Mouse (Mus musculus) brain, embryonic 14.5 days (tissue): ENCODE measurements around the gene Zzef1.

Source experiments
- CTCF ChIP-seq: fragments of 200-500 bp; IDR thresholded peaks from 2 replicates; pipeline ENCODE4 v1.5.1; 2012; ENCODE audit warnings: inconsistent platforms, mild to moderate bottlenecking, moderate library complexity, borderline replicate concordance; ENCODE audit not compliant: insufficient read depth, insufficient read length; ENCODE audit errors: extremely low read depth
- POLR2A ChIP-seq: fragments of 200-500 bp; IDR thresholded peaks from 2 replicates; pipeline ENCODE4 v1.6.1; 2012; ENCODE audit warnings: mild to moderate bottlenecking, inconsistent platforms, borderline replicate concordance; ENCODE audit not compliant: poor library complexity, insufficient read depth, insufficient read length, severe bottlenecking; ENCODE audit errors: extremely low read depth

DNA sequence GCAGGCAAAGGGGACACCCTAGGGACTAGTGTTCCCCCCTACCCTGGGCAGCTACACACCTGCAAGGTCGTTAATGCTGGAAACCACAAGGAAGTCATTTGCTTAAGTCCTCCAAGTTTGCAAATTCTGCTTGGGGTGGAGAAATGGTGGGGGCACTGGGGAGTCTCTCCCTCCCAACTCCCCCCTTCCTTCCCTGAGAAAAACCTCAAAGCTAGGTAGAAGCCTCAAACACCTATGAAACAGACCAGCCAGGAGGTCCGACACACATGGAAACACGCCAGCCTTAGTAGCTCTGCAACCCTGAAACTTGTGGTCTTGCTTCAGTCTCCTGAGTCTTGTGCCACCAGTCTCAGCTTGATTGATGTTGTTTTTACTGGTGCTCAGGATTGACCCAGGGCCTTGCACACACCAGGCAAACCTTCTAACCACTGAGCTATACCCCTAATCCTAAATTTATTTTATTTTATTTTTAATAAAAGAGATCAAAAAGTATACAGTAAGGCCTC, 167.8 kb downstream of the Zzef1 start:
- TF ChIP-seq POLR2A (no peak), CTCF (no peak)
